Mouse (Mus musculus): ENCODE data around the gene Prss36.
"Not testable (repeated sequence)": the region's sequence is repeated elsewhere in the genome, so short reads cannot be mapped to it uniquely, and the experiment has no call there.

The Prss36 gene

GRCm38 (mm10) chr7:127903971-127904796 lies 42.3 kb downstream of the Prss36 start, which contains the start of gene Bckdk:
Gene Bckdk, plus strand, starts transcription at chr7:127904082.
- peak; percentile 89 for DNase-seq (ENCODE audit: low read depth, low spot score)

DNA sequence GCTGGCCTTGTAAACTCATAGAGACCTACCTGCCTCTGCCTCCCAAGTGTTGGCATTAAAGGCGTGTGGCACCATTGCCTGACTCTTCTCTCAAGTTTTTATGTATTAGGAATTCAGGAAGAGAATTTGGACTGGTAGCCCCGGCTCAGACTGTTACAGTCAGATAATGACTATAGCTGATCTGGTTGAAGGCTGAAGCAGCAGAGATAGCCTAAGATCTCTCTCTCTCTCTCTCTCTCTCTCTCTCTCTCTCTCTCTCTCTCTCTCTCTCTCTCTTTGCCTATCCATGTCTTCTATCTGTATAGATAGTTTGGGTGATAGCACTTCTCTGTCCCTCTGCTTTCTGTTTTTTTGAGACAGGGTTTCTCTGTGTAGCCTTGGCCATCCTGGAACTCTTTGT lies 44.8 kb downstream of the Prss36 start:
- no peak for DNase-seq (ENCODE audit: low read depth, low spot score)

- peak; percentile 31 for DNase-seq (ENCODE audit: low read depth, low spot score)
Observed at GRCm38 (mm10) chr7:127899997-127900396, 46.5 kb downstream of the Prss36 start.

DNA sequence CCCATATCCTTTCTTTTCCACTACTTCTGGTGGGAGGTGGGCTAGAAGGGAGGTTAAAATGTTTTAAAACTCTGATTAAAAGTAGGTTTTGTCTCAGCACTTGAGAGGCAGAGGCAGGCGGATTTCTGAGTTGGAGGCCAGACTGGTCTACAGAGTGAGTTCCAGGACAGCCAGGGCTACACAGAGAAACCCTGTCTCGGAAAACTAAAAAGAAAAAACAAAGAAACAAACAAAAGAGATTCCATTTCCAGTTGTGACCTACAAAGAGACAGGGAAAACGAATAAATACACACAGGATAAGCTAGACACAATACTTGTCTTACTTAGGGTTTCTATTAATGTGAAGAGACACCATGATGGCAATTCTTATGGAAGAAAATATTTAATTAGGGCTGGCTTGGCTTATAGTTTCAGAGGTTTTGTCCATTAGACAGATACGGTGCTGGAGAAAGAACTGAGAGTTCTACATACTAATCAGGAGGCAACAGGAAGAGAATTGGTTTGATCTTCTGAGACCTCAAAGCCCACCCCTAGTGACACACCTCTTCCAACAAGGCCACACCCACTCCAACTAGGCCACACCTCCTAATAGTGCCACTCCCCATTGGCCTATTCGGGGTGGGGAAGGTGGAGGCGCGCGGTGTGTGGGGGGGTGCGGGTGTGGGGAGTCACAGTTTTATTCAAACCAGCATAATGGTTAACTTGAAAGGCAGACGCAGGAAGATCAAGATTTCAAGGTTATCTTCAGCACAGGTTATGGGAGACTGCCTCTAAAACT lies 48.2 kb downstream of the Prss36 start:
- DNase-seq (ENCODE audit: low read depth, low spot score), result no peak

GRCm38 (mm10) chr7:127897542-127897941 lies 49.0 kb downstream of the Prss36 start:
- DNase-seq (ENCODE audit: low read depth, low spot score), result no peak

GRCm38 (mm10) chr7:127896384-127896783 lies 50.1 kb downstream of the Prss36 start:
- DNase-seq (ENCODE audit: low read depth, low spot score), result peak; percentile 63

GRCm38 (mm10) chr7:127895891-127896290 lies 50.6 kb downstream of the Prss36 start:
- DNase-seq (ENCODE audit: low read depth, low spot score), result not testable (repeated sequence)

- DNase-seq (ENCODE audit: low read depth, low spot score), result peak; percentile 99
Observed at GRCm38 (mm10) chr7:127895442-127895841, 51.1 kb downstream of the Prss36 start, which contains the start of the genes Gm21974 and Vkorc1. Gene Gm21974, minus strand, starts transcription at chr7:127895454. Gene Vkorc1, minus strand, starts transcription at chr7:127895617.

DNA sequence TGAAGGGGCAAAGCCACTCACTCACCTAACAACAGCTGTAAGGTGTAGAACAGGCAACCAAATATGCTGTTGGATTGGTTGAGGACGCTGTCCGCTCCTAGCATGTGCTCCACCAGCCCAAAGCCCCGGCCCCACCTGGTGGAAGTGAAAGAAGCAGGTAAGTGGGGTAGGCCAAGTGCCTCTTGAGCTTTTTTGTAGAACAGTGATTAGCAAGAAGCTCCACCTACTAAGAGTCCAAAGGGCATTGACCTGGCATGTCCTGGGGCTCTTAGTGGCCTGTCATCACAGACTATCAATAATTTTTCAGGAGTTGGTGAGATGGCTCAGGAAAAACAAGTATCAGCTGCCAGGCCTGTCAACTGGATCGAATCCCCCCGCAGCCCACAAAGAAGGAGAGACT lies 52.0 kb downstream of the Prss36 start:
- DNase-seq (ENCODE audit: low read depth, low spot score), result no peak

GRCm38 (mm10) chr7:127890798-127891197 lies 55.7 kb downstream of the Prss36 start, which contains the start of gene Prss53:
Gene Prss53, minus strand, starts transcription at chr7:127890970.
- no peak for DNase-seq (ENCODE audit: low read depth, low spot score)

- no peak for DNase-seq (ENCODE audit: low read depth, low spot score)
Observed at GRCm38 (mm10) chr7:127888821-127889220, 57.7 kb downstream of the Prss36 start.

GRCm38 (mm10) chr7:127887781-127888180 lies 58.7 kb downstream of the Prss36 start:
- DNase-seq (ENCODE audit: low read depth, low spot score), result no peak

DNA sequence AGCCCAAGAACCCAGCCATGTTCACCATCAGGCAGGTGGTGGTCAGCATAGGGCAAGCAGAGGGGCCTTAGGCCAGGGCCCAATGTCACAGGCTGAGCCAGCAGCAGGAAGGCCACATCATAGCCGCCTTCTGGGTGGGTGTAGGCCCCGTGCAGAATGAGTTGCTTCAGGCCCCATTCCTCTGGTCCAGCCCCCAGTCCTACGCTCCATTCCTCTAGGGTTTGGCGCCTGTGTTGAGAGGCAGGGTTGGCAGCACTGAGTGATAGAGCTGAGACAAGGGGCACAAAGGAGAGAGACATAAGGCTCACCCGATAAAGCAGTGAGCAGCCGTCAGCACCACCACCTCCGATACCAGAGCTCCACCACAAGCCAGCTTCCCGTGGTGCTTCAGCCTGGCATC lies 59.3 kb downstream of the Prss36 start:
- DNase-seq (ENCODE audit: low read depth, low spot score), result no peak

DNA sequence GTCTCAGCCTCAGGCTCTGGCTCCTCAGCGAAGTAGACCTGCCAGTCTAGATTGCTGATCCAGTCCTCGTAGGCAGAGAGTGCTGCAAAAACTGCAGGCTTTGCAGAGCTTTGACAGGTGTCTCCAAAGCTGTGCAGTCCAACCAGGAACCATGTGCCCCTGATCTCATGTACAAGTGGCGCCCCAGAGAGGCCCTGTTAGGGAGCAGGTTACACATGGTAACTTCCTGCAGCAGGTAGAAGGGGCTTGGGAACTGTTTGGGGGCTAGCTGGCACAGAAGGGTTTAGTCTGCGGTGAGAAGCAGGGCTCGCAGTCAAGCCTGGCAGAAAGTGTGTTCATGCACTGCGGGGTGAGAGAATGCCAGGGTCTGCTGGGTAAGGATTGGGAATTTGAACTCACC lies 60.0 kb downstream of the Prss36 start:
- no peak for DNase-seq (ENCODE audit: low read depth, low spot score)

- peak; percentile 70 for DNase-seq (ENCODE audit: low read depth, low spot score)
Observed at GRCm38 (mm10) chr7:127885951-127886350, 60.6 kb downstream of the Prss36 start.
